Mouse (Mus musculus) heart, postnatal 0 days (tissue): ENCODE results near the gene Gm6583.

Experiments used
- CTCF ChIP-seq: IDR thresholded peaks from 2 replicates; pipeline ENCODE4 v1.5.1; 2016; ENCODE audit warnings: antibody characterized with exemption, control low read depth, low read depth
- EP300 ChIP-seq: IDR thresholded peaks from 2 replicates; pipeline ENCODE4 v1.6.1; 2016; ENCODE audit warnings: antibody characterized with exemption, low read depth

DNA sequence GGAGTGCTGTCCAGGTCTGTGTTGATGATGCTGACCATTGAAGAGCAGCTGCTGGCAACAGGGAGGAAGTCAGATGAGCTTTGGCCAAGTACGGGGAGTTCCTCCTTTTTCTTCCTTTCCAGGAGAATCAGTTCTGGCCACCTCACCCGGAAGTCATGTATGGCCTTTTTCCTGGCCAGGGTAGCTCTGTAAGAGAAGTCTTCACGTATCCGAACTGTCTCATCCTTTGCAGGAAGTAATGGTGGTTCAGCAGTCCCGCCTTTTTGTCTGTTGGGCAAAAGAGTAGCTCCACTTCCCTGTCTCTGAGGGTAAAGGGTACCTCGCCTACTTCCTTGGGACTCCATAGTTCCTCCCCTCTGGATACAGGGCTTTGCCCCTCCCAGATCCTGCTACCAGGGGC, 340 bp downstream of the Gm6583 start:
- TF ChIP-seq CTCF, result no peak
- no peak for TF ChIP-seq EP300
